8 mouse cellular contexts compared by ENCODE assay signal in the genomic region with DNA sequence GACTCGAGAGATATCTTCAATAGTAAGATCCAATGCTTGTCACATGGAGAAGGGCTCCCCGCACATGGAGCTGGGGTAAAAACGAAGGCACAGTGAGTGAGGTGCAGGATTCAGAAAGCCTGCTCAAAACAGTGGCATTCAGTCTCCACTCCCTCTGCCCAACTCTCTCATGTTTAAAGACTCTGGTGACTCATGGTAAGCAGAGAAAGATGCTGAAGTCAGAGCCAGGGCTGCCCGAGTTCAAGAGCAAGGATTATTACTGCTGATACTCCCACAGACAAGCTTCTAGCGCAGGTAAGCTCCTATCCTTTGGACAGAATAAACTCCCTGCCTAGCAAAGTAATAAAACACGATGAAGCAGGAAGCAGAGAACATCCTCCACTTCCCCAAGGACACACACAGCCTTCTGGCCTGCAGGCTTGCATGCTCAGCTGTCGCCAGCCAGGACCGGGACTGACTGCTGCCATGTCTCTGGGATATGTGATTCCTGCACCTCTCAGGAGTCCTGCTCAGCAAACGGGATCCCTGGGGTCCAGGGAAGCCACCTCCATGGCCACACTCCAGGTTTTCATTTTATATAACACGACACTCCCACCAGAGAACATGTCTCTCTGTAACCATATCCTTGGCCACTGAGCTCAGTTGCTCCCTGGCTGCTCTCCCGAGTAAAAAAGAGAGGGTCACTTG. TPM values are rescaled to one million over a fixed set of nuclear protein-coding genes. Genes with fewer than 3 reads are reported as not detected.
DNase-seq lines count a peak whose midpoint lies in the region; ATAC-seq and TF ChIP-seq lines count a peak whose summit lies in the region.
"Had no signal": no experiment of that assay in that cellular context is flagged by ENCODE, and none has a peak within 500 bp of the region (broad histone marks: within the 10 kb centered on the region; RNA-seq: fewer than 3 reads in every experiment).

No protein-coding gene starts in this region.

- H3K4me2 ChIP-seq in lung, embryonic 16.5 days (ENCODE audit: low read depth, low read length): peak overlapping the region; percentile 94
- H3K4me2 ChIP-seq in forebrain, embryonic 14.5 days (ENCODE audit: low read length): peak overlapping the region; percentile 94
- peak overlapping the region; percentile 95 for H3K4me2 ChIP-seq in limb, embryonic 11.5 days (ENCODE audit: low read depth, severe bottlenecking)
- H3K4me2 ChIP-seq in stomach, postnatal 0 days (replicated peaks; ENCODE audit: low read depth): peak overlapping the region; percentile 91; the same call in 1 of the 2 replicates

- H3K27me3 ChIP-seq in lung, embryonic 16.5 days (ENCODE audit: control insufficient read depth, insufficient read depth, low read depth, low read length): no peaks in the 10 kb centered on the region; the same call in 1 of the 2 replicates
- no peaks in the 10 kb centered on the region for H3K27me3 ChIP-seq in forebrain, embryonic 14.5 days (replicated peaks; ENCODE audit: control insufficient read depth, insufficient read depth, low read length)
- no peaks in the 10 kb centered on the region for H3K27me3 ChIP-seq in limb, embryonic 11.5 days (ENCODE audit: control insufficient read depth, insufficient read depth, low read length)
- H3K27me3 ChIP-seq in stomach, postnatal 0 days (ENCODE audit: control insufficient read depth, insufficient read depth, low read length): no peaks in the 10 kb centered on the region

- 32% methylated on average over 11 of the region's 11 CpGs for WGBS in lung, embryonic 16.5 days
- 53% methylated on average over 11 of the region's 11 CpGs for WGBS in forebrain, embryonic 14.5 days
- WGBS in limb, embryonic 11.5 days: 46% methylated on average over 11 of the region's 11 CpGs
- WGBS in stomach, postnatal 0 days: 48% methylated on average over 11 of the region's 11 CpGs

- no peaks in the 10 kb centered on the region for H3K9me3 ChIP-seq in lung, embryonic 16.5 days (ENCODE audit: control insufficient read depth, low read length)
- no peaks in the 10 kb centered on the region for H3K9me3 ChIP-seq in forebrain, embryonic 14.5 days (replicated peaks; ENCODE audit: control insufficient read depth, low read length)
- no peaks in the 10 kb centered on the region for H3K9me3 ChIP-seq in limb, embryonic 11.5 days (ENCODE audit: control insufficient read depth, low read length)
- no peaks in the 10 kb centered on the region for H3K9me3 ChIP-seq in stomach, postnatal 0 days (ENCODE audit: control insufficient read depth, low read length)

- H3K4me1 ChIP-seq in lung, embryonic 16.5 days (replicated peaks; ENCODE audit: control insufficient read depth, insufficient read depth, low read length): peaks cover 17% of the 10 kb centered on the region
- peaks cover 13% of the 10 kb centered on the region for H3K4me1 ChIP-seq in forebrain, embryonic 14.5 days (ENCODE audit: control insufficient read depth, insufficient read depth, low read length)
- peaks cover 14% of the 10 kb centered on the region for H3K4me1 ChIP-seq in limb, embryonic 11.5 days (ENCODE audit: control insufficient read depth, insufficient read depth, low read length)
- peaks cover 2% of the 10 kb centered on the region; the same call in 1 of the 2 replicates for H3K4me1 ChIP-seq in stomach, postnatal 0 days (replicated peaks; ENCODE audit: control insufficient read depth, insufficient read depth)

- peak overlapping the region; percentile 71 for H3K4me3 ChIP-seq in lung, embryonic 16.5 days (ENCODE audit: low read length)
- H3K4me3 ChIP-seq in forebrain, embryonic 14.5 days (ENCODE audit: low read depth, low read length): peak overlapping the region; percentile 71
- H3K4me3 ChIP-seq in limb, embryonic 11.5 days (ENCODE audit: low read depth, low read length): peak overlapping the region; percentile 68
- no peak overlapping the region for H3K4me3 ChIP-seq in stomach, postnatal 0 days (ENCODE audit: low read depth, low read length)

- no peak overlapping the region for H3K27ac ChIP-seq in lung, embryonic 16.5 days (ENCODE audit: low read length)
- no peak overlapping the region for H3K27ac ChIP-seq in forebrain, embryonic 14.5 days (ENCODE audit: low read depth, low read length)
- no peak overlapping the region for H3K27ac ChIP-seq in limb, embryonic 11.5 days (replicated peaks; ENCODE audit: low read depth, low read length)
- H3K27ac ChIP-seq in stomach, postnatal 0 days (replicated peaks): no peak overlapping the region

- no peak for ATAC-seq in lung, embryonic 16.5 days (ENCODE audit: low read depth)
- no peak for ATAC-seq in forebrain, embryonic 14.5 days
- no peak for ATAC-seq in limb, embryonic 11.5 days (ENCODE audit: insufficient number of reproducible peaks, low FRiP score, low TSS enrichment, low read depth)
- no peak for ATAC-seq in stomach, postnatal 0 days (ENCODE audit: low FRiP score, low TSS enrichment)

- H3K9ac ChIP-seq in lung, embryonic 16.5 days (ENCODE audit: low read length): peak overlapping the region; percentile 29
- peak overlapping the region; percentile 94 for H3K9ac ChIP-seq in forebrain, embryonic 14.5 days (ENCODE audit: low read length)
- no peak overlapping the region; the same call in none of the 2 replicates for H3K9ac ChIP-seq in limb, embryonic 11.5 days (ENCODE audit: low read length)
- peak overlapping the region; percentile 23; the same call in 1 of the 2 replicates for H3K9ac ChIP-seq in stomach, postnatal 0 days (ENCODE audit: low read length)

- no peak for TF ChIP-seq CTCF in stomach, postnatal 0 days (IDR thresholded peaks at IDR 0.05; ENCODE audit: low read depth)

- H3K36me3 ChIP-seq in lung, embryonic 16.5 days (ENCODE audit: control insufficient read depth, insufficient read depth, low read length): no peaks in the 10 kb centered on the region
- H3K36me3 ChIP-seq in forebrain, embryonic 14.5 days (ENCODE audit: control insufficient read depth, insufficient read depth, low read length): peaks cover 27% of the 10 kb centered on the region
- H3K36me3 ChIP-seq in limb, embryonic 11.5 days (ENCODE audit: control insufficient read depth, insufficient read depth, low read length): peaks cover 10% of the 10 kb centered on the region
- no peaks in the 10 kb centered on the region for H3K36me3 ChIP-seq in stomach, postnatal 0 days (ENCODE audit: control insufficient read depth, insufficient read depth, low read length)

- TF ChIP-seq EP300 in stomach, postnatal 0 days (optimal IDR thresholded peaks at IDR 0.05): no peak

- DNase-seq in lung, postnatal 25 days (ENCODE audit: low spot score): no peak
- DNase-seq in forebrain, embryonic 14.5 days (ENCODE audit: low spot score): no peak
- peak; percentile 29 for DNase-seq in limb, embryonic 11.5 days (ENCODE audit: low spot score)
- DNase-seq in stomach, postnatal 0 days (ENCODE audit: low spot score): no peak
- no peak for DNase-seq in layer of hippocampus, postnatal 36 days
- DNase-seq in frontal cortex, postnatal 36 days (ENCODE audit: low spot score in 2 of 2): no peak

RNA-seq across cellular contexts. Expression of a gene that starts 2.1 kb away (rescaled TPM):
- polyA plus RNA-seq in lung, embryonic 16.5 days (2015; fragmentation: Nextera tagmentation; extraction: Ambion mirVana): 15.2 and 17.7 TPM in 2 replicates
- polyA plus RNA-seq in forebrain, embryonic 14.5 days (2014; fragmentation: Nextera tagmentation; extraction: Ambion mirVana): 77.3 and 98.6 TPM in 2 replicates
- 76.6 and 77.7 TPM in 2 replicates for polyA plus RNA-seq in limb, embryonic 11.5 days (2014; fragmentation: Nextera tagmentation; extraction: Ambion mirVana)
- polyA plus RNA-seq in stomach, postnatal 0 days (2015; fragmentation: Nextera tagmentation; extraction: Ambion mirVana): 3.8 and 4.2 TPM in 2 replicates
- 1 to 10 TPM; 1.9 to 2.2 TPM for total RNA-seq in layer of hippocampus, postnatal 36 days (2021)

RNA-seq across cellular contexts. Expression of a gene that starts 48.9 kb away (rescaled TPM):
- 3.6 and 4.6 TPM in 2 replicates for polyA plus RNA-seq in lung, embryonic 16.5 days (2015; fragmentation: Nextera tagmentation; extraction: Ambion mirVana)
- polyA plus RNA-seq in forebrain, embryonic 14.5 days (2014; fragmentation: Nextera tagmentation; extraction: Ambion mirVana): 6.0 and 8.4 TPM in 2 replicates
- polyA plus RNA-seq in limb, embryonic 11.5 days (2014; fragmentation: Nextera tagmentation; extraction: Ambion mirVana): 7.5 and 8.9 TPM in 2 replicates
- 2.9 and 3.2 TPM in 2 replicates for polyA plus RNA-seq in stomach, postnatal 0 days (2015; fragmentation: Nextera tagmentation; extraction: Ambion mirVana)
- total RNA-seq in layer of hippocampus, postnatal 36 days (2021): 10 to 100 TPM; 17.3 to 19.6 TPM

RNA-seq across cellular contexts. Expression of a gene that starts 52.1 kb away (rescaled TPM):
- polyA plus RNA-seq in lung, embryonic 16.5 days (2015; fragmentation: Nextera tagmentation; extraction: Ambion mirVana): 33.7 and 40.5 TPM in 2 replicates
- polyA plus RNA-seq in forebrain, embryonic 14.5 days (2014; fragmentation: Nextera tagmentation; extraction: Ambion mirVana): 57.4 and 60.6 TPM in 2 replicates
- polyA plus RNA-seq in limb, embryonic 11.5 days (2014; fragmentation: Nextera tagmentation; extraction: Ambion mirVana): 56.7 and 59.0 TPM in 2 replicates
- polyA plus RNA-seq in stomach, postnatal 0 days (2015; fragmentation: Nextera tagmentation; extraction: Ambion mirVana): 20.5 and 22.0 TPM in 2 replicates
- 10 to 100 TPM; 52.2 to 57.7 TPM for total RNA-seq in layer of hippocampus, postnatal 36 days (2021)

RNA-seq across cellular contexts. Expression of a gene that starts 59.4 kb away (rescaled TPM):
- polyA plus RNA-seq in lung, embryonic 16.5 days (2015; fragmentation: Nextera tagmentation; extraction: Ambion mirVana): not detected in 2 replicates
- not detected in 2 replicates for polyA plus RNA-seq in forebrain, embryonic 14.5 days (2014; fragmentation: Nextera tagmentation; extraction: Ambion mirVana)
- polyA plus RNA-seq in limb, embryonic 11.5 days (2014; fragmentation: Nextera tagmentation; extraction: Ambion mirVana): not detected in 2 replicates
- not detected in 2 replicates for polyA plus RNA-seq in stomach, postnatal 0 days (2015; fragmentation: Nextera tagmentation; extraction: Ambion mirVana)
- total RNA-seq in layer of hippocampus, postnatal 36 days (2021): not detected
- total RNA-seq: left cerebral cortex, postnatal 14 days had no signal
